Mouse (Mus musculus): ENCODE measurements around the gene Cd82. TPM values are rescaled to one million over a fixed set of nuclear protein-coding genes. Genes with fewer than 3 reads are reported as not detected.

Gene Cd82
- total and polyA plus RNA-seq, 2 experiments from 2014 or later, result 14.8 to 15.4 TPM

DNA sequence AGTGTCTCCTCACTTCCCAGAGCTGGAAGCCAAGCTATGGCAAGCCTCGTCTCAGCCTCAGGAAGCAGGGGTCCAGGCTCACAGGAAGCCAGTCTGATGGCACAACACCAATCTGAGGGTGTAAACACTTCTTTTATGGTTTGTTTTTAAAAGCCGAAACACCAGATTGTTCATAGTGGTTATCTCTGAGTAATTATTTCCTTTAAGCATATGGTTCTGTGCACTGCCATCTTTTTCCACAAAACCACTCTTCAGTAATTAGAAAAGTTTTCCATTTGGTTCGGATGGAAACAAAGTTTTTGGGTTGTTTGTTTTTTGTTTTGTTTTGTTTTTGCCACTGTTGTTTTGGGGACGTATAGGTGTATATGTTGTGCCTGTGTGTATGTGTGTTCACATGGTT lies 9.9 kb downstream of the Cd82 start:
- Histone ChIP-seq H3K9me3 (replicated peaks; ENCODE audit: control insufficient read depth, low read length) (no peaks in the 10 kb centered on the region), H3K27ac (ENCODE audit: low read depth) (no peak overlapping the region), H3K4me1 (ENCODE audit: control insufficient read depth, insufficient read depth) (peaks cover 18% of the 10 kb centered on the region), H3K4me2 (ENCODE audit: low read depth, low read length) (no peak overlapping the region), H3K9ac (replicated peaks; ENCODE audit: low read depth, low read length) (no peak overlapping the region), H3K27me3 (ENCODE audit: control insufficient read depth, insufficient read depth, low read length) (no peaks in the 10 kb centered on the region), H3K4me3 (ENCODE audit: low read depth, low read length) (no peak overlapping the region), H3K36me3 (replicated peaks; ENCODE audit: control insufficient read depth, insufficient read depth, low read length) (no peaks in the 10 kb centered on the region)
- ATAC-seq (ENCODE audit: insufficient read depth, low read depth) (no peak), DNase-seq (ENCODE audit: low spot score) (no peak)
- TF ChIP-seq CTCF (IDR thresholded peaks at IDR 0.05; ENCODE audit: low read depth) (no peak), EP300 (IDR thresholded peaks at IDR 0.05; ENCODE audit: low read depth) (no peak)
- 78% methylated on average over 4 of the region's 4 CpGs for WGBS

DNA sequence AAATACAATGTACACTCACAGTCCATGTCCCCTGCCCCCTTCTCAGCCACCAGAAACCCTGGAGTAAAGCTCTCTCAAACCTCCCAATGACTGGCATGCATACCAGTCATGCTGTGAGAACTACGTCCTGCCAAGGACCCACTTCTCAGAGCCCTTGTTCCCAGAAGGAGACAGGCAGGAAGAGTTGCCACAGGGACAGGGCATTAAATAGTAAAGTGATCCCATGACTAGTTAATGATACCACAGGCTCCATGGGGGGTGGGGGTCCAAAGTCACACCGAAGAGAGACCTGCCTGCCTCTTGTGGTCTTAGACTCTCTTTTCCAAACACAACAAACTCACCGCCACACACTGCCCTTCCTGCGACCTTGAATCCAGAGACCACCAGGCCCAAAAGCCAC lies 10.4 kb downstream of the Cd82 start:
- Histone ChIP-seq H3K27me3 (ENCODE audit: control insufficient read depth, insufficient read depth, low read length) (no peaks in the 10 kb centered on the region), H3K27ac (ENCODE audit: low read depth) (no peak overlapping the region), H3K9ac (replicated peaks; ENCODE audit: low read depth, low read length) (no peak overlapping the region), H3K4me1 (ENCODE audit: control insufficient read depth, insufficient read depth) (peaks cover 18% of the 10 kb centered on the region), H3K36me3 (replicated peaks; ENCODE audit: control insufficient read depth, insufficient read depth, low read length) (no peaks in the 10 kb centered on the region), H3K4me2 (ENCODE audit: low read depth, low read length) (no peak overlapping the region), H3K9me3 (replicated peaks; ENCODE audit: control insufficient read depth, low read length) (no peaks in the 10 kb centered on the region), H3K4me3 (ENCODE audit: low read depth, low read length) (no peak overlapping the region)
- no peak for DNase-seq (ENCODE audit: low spot score)
- WGBS, result 59% methylated on average over 4 of the region's 4 CpGs
- TF ChIP-seq EP300 (IDR thresholded peaks at IDR 0.05; ENCODE audit: low read depth), result no peak
- no peak for TF ChIP-seq CTCF (IDR thresholded peaks at IDR 0.05; ENCODE audit: low read depth)
- no peak for ATAC-seq (ENCODE audit: insufficient read depth, low read depth)

DNA sequence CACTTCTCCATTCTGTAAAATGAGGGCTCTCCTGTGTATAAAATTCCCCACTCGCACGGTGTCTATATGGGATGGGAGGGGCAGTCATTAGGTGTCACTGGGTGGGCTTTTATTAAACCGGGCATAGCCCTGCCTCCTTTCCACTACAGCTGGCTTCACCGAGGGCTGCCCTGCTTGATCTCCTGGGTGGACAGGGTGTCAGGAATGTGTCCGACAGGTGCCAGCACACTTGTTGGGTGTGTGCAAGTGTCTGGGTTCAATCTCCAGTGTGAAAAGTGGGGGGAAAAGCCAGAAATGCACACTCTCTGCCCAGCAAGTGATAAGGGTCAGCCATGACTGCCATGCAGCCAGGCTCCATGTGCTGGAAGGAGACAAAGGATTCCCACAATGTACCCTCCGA lies 10.9 kb downstream of the Cd82 start:
- Histone ChIP-seq H3K27me3 (ENCODE audit: control insufficient read depth, insufficient read depth, low read length) (no peaks in the 10 kb centered on the region), H3K27ac (ENCODE audit: low read depth) (no peak overlapping the region), H3K36me3 (replicated peaks; ENCODE audit: control insufficient read depth, insufficient read depth, low read length) (no peaks in the 10 kb centered on the region), H3K9me3 (replicated peaks; ENCODE audit: control insufficient read depth, low read length) (no peaks in the 10 kb centered on the region), H3K4me1 (ENCODE audit: control insufficient read depth, insufficient read depth) (peaks cover 18% of the 10 kb centered on the region), H3K4me2 (ENCODE audit: low read depth, low read length) (no peak overlapping the region), H3K9ac (replicated peaks; ENCODE audit: low read depth, low read length) (no peak overlapping the region), H3K4me3 (ENCODE audit: low read depth, low read length) (no peak overlapping the region)
- WGBS, result 78% methylated on average over 6 of the region's 6 CpGs
- TF ChIP-seq CTCF (IDR thresholded peaks at IDR 0.05; ENCODE audit: low read depth), result no peak
- TF ChIP-seq EP300 (IDR thresholded peaks at IDR 0.05; ENCODE audit: low read depth), result no peak
- ATAC-seq (ENCODE audit: insufficient read depth, low read depth) (no peak), DNase-seq (ENCODE audit: low spot score) (no peak)

DNA sequence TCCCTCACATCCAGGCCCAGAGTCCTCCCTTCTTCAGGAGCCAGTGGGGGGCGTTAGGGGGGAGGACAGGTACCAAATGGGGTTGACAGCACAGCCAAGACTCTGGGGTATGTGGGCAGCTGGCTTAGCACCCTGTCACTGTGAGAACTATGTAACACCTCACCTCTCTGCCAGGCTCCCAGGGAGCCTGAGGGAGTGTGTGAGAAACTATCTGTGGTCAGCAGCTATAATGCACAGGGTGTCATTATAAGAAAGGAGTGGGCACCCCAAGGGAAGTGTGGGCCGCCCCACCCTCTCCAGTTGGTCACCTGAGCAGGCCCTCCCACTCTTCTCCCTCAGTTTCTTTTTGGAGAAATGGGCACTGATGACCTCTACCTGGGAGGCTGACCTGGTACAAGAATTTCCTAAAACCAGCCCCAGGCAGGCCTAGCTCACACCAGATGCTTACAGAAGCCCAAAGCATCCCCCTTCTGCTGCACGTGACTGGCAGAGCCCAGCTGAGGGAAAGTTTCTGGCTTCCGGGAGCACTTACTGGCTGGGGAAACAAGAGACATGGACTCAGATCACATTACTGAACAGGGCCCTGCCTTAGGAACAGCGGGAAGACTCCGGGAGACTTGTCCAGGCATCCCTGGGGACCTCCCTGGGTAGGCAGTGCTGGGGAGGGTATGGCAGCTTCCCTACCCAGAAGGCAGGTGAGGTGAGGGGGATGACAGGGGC lies 11.6 kb downstream of the Cd82 start:
- WGBS, result 72% methylated on average over 6 of the region's 6 CpGs
- Histone ChIP-seq H3K36me3 (replicated peaks; ENCODE audit: control insufficient read depth, insufficient read depth, low read length) (no peaks in the 10 kb centered on the region), H3K27me3 (ENCODE audit: control insufficient read depth, insufficient read depth, low read length) (no peaks in the 10 kb centered on the region), H3K9ac (replicated peaks; ENCODE audit: low read depth, low read length) (no peak overlapping the region), H3K27ac (ENCODE audit: low read depth) (no peak overlapping the region), H3K9me3 (replicated peaks; ENCODE audit: control insufficient read depth, low read length) (no peaks in the 10 kb centered on the region), H3K4me2 (ENCODE audit: low read depth, low read length) (no peak overlapping the region), H3K4me3 (ENCODE audit: low read depth, low read length) (no peak overlapping the region), H3K4me1 (ENCODE audit: control insufficient read depth, insufficient read depth) (peaks cover 18% of the 10 kb centered on the region)
- ATAC-seq (ENCODE audit: insufficient read depth, low read depth), result no peak
- TF ChIP-seq EP300 (IDR thresholded peaks at IDR 0.05; ENCODE audit: low read depth) (no peak), CTCF (IDR thresholded peaks at IDR 0.05; ENCODE audit: low read depth) (no peak)
- no peak for DNase-seq (ENCODE audit: low spot score)

DNA sequence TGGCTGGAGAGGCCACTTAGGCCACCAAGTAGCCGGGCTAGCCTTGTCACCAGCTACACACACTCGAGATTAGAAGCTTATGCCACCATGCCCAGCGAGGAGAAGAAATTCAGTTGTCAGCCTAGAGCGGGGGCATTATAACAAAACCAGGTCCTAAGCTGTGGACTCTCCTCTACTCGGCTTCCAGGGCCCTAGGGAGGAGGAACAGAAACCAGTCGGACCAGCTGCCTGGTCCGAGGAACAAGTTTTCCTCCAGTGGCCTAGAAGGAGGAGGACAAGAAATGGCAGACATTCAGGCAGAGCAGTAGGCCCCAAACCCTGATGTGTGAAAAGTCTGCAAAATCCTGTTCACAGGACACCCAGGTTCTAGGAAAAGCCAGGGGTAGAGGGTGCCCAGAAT lies 12.2 kb downstream of the Cd82 start:
- Histone ChIP-seq H3K36me3 (replicated peaks; ENCODE audit: control insufficient read depth, insufficient read depth, low read length) (no peaks in the 10 kb centered on the region), H3K27ac (ENCODE audit: low read depth) (no peak overlapping the region), H3K9ac (replicated peaks; ENCODE audit: low read depth, low read length) (no peak overlapping the region), H3K27me3 (ENCODE audit: control insufficient read depth, insufficient read depth, low read length) (no peaks in the 10 kb centered on the region), H3K4me2 (ENCODE audit: low read depth, low read length) (no peak overlapping the region), H3K9me3 (replicated peaks; ENCODE audit: control insufficient read depth, low read length) (no peaks in the 10 kb centered on the region), H3K4me3 (ENCODE audit: low read depth, low read length) (no peak overlapping the region), H3K4me1 (ENCODE audit: control insufficient read depth, insufficient read depth) (peaks cover 18% of the 10 kb centered on the region)
- WGBS, result 89% methylated on average over 7 of the region's 7 CpGs
- no peak for ATAC-seq (ENCODE audit: insufficient read depth, low read depth)
- no peak for DNase-seq (ENCODE audit: low spot score)
- TF ChIP-seq CTCF (IDR thresholded peaks at IDR 0.05; ENCODE audit: low read depth) (no peak), EP300 (IDR thresholded peaks at IDR 0.05; ENCODE audit: low read depth) (no peak)

DNA sequence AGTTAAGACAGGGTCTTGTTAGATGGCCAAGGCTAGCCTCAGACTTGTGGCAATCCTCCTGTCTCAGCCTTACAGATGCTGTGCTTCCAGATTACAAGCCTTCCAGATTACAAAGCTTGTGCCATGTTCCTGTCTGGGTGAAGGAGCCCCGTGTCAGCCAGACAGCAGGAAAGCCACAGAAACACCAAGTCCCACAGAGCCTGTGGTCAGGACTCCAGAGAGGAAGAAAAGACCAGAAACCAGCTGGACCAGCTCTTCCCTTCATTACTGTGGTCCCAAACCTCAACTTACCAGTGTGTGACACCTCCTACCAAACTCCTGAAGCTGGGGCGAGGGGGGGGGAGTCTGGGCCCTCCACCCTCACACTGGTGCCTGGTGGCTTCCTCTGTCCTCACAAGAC lies 13.3 kb downstream of the Cd82 start:
- H3K9me3 ChIP-seq (replicated peaks; ENCODE audit: control insufficient read depth, low read length), result no peaks in the 10 kb centered on the region
- no peak overlapping the region for H3K27ac ChIP-seq (ENCODE audit: low read depth)
- peaks cover 12% of the 10 kb centered on the region; the same call in 1 of the 2 replicates for H3K4me1 ChIP-seq (ENCODE audit: control insufficient read depth, insufficient read depth)
- no peak overlapping the region for H3K9ac ChIP-seq (replicated peaks; ENCODE audit: low read depth, low read length)
- no peak overlapping the region for H3K4me2 ChIP-seq (ENCODE audit: low read depth, low read length)
- no peaks in the 10 kb centered on the region for H3K36me3 ChIP-seq (replicated peaks; ENCODE audit: control insufficient read depth, insufficient read depth, low read length)
- no peak for DNase-seq (ENCODE audit: low spot score)
- WGBS, result 83% methylated on average over 2 of the region's 2 CpGs
- no peaks in the 10 kb centered on the region for H3K27me3 ChIP-seq (ENCODE audit: control insufficient read depth, insufficient read depth, low read length)
- TF ChIP-seq CTCF (IDR thresholded peaks at IDR 0.05; ENCODE audit: low read depth) (no peak), EP300 (IDR thresholded peaks at IDR 0.05; ENCODE audit: low read depth) (no peak)
- H3K4me3 ChIP-seq (ENCODE audit: low read depth, low read length), result no peak overlapping the region
- no peak for ATAC-seq (ENCODE audit: insufficient read depth, low read depth)
